Mouse (Mus musculus) liver, postnatal 0 days (tissue): ENCODE data around the gene Mafk. TPM values are rescaled to one million over a fixed set of nuclear protein-coding genes. Genes with fewer than 3 reads are reported as not detected.

ENCODE experiments used
- ATAC-seq: fragments of 200-750 bp; cut with Nextera tagmentation; 2 replicates; pipeline ENCODE4 v1.8.0; 2017; ENCODE audit warnings: mild to moderate bottlenecking, moderate library complexity
- DNase-seq: peaks from one replicate; pipeline ENCODE4 v3.0.0-alpha.2; 2016
- H3K27ac ChIP-seq: fragments of 300-500 bp; sonication (generic); 2 replicates; pipeline ENCODE4 v1.5.1; 2014; ENCODE audit warnings: antibody characterized with exemption, moderate library complexity, mild to moderate bottlenecking, low read depth
- H3K27me3 ChIP-seq: fragments of 300-500 bp; sonication (generic); 2 replicates; pipeline ENCODE4 v1.6.1; 2014; ENCODE audit warnings: low read length, control low read depth, mixed read lengths; ENCODE audit not compliant: insufficient read depth
- H3K36me3 ChIP-seq: fragments of 300-500 bp; sonication (generic); replicated peaks from 2 replicates; pipeline ENCODE4 v1.6.1; 2014; ENCODE audit warnings: mild to moderate bottlenecking, control low read depth, low read length, moderate library complexity, mixed read lengths; ENCODE audit not compliant: insufficient read depth
- H3K4me1 ChIP-seq: fragments of 300-500 bp; sonication (generic); 2 replicates; pipeline ENCODE4 v1.6.1; 2014; ENCODE audit warnings: antibody characterized with exemption, mild to moderate bottlenecking, control low read depth; ENCODE audit not compliant: insufficient read depth
- H3K4me2 ChIP-seq: fragments of 300-500 bp; sonication (generic); 2 replicates; pipeline ENCODE4 v1.6.1; 2014; ENCODE audit warnings: low read depth, mild to moderate bottlenecking, low read length, moderate library complexity, mixed read lengths
- H3K4me3 ChIP-seq: fragments of 300-500 bp; sonication (generic); 2 replicates; pipeline ENCODE4 v1.5.1; 2014; ENCODE audit warnings: low read depth, low read length
- H3K9ac ChIP-seq: fragments of 300-500 bp; sonication (generic); replicated peaks from 2 replicates; pipeline ENCODE4 v1.6.1; 2014; ENCODE audit warnings: mild to moderate bottlenecking, moderate library complexity
- H3K9me3 ChIP-seq: fragments of 300-500 bp; sonication (generic); 2 replicates; pipeline ENCODE4 v1.6.1; 2016; ENCODE audit warnings: mild to moderate bottlenecking, control low read depth, low read length, mixed read lengths
- CTCF ChIP-seq: sonication (generic); IDR thresholded peaks from 2 replicates; pipeline ENCODE4 v1.5.1; 2016; ENCODE audit warnings: antibody characterized with exemption, low read depth
- EP300 ChIP-seq: IDR thresholded peaks from 2 replicates; pipeline ENCODE4 v1.6.1; 2016; ENCODE audit warnings: antibody characterized with exemption, low read depth, mild to moderate bottlenecking
- WGBS: fragments of 180-500 bp; shearing (Covaris S2); extraction: QIAGEN DNeasy Blood & Tissue Kit; methylation state at CpG from one replicate; pipeline ENCODE4 v1.1.7; 2014; ENCODE audit not compliant: insufficient replicate concordance; 5-methylcytosine and 5-hydroxymethylcytosine counted together
- polyA plus RNA-seq: library from polyadenylated mRNA; unstranded; fragments of >200 nt; fragmentation: Nextera tagmentation; extraction: Ambion mirVana; gene quantifications from 2 replicates; pipeline ENCODE4 v1.2.1, GENCODE M21; 2015

Gene Mafk
- polyA plus RNA-seq, 1 experiment from 2014 or later = 19.1 TPM

GRCm38 (mm10) chr5:139813126-139813490 is 21.8 kb downstream of the Mafk start:
- TF ChIP-seq EP300 (no peak), CTCF (no peak)
- peaks cover 14% of the 10 kb centered on the region for H3K4me1 ChIP-seq
- H3K27me3 ChIP-seq = no peaks in the 10 kb centered on the region
- no peaks in the 10 kb centered on the region for H3K36me3 ChIP-seq
- H3K4me2 ChIP-seq = no peak overlapping the region
- 53% methylated on average over 10 of the region's 10 CpGs for WGBS
- H3K4me3 ChIP-seq = no peak overlapping the region
- no peak overlapping the region for H3K27ac ChIP-seq
- ATAC-seq (no peak), DNase-seq (no peak)
- no peak overlapping the region for H3K9ac ChIP-seq
- H3K9me3 ChIP-seq = no peaks in the 10 kb centered on the region

GRCm38 (mm10) chr5:139813963-139814381 is 22.7 kb downstream of the Mafk start:
- H3K9ac ChIP-seq = peak overlapping the region; percentile 8
- TF ChIP-seq CTCF = no peak
- TF ChIP-seq EP300 = no peak
- no peak overlapping the region for H3K27ac ChIP-seq
- H3K4me3 ChIP-seq = peak overlapping the region; percentile 31
- H3K4me2 ChIP-seq = peak overlapping the region; percentile 44
- H3K9me3 ChIP-seq = no peaks in the 10 kb centered on the region
- no peaks in the 10 kb centered on the region for H3K36me3 ChIP-seq
- DNase-seq (peak; percentile 72), ATAC-seq (peak; percentile 84)
- peaks cover 20% of the 10 kb centered on the region for H3K4me1 ChIP-seq
- 28% methylated on average over 13 of the region's 13 CpGs for WGBS
- H3K27me3 ChIP-seq = no peaks in the 10 kb centered on the region

GRCm38 (mm10) chr5:139815964-139816363 is 24.7 kb downstream of the Mafk start:
- no peaks in the 10 kb centered on the region for H3K36me3 ChIP-seq
- H3K27ac ChIP-seq = no peak overlapping the region
- no peak overlapping the region for H3K4me3 ChIP-seq
- H3K27me3 ChIP-seq = no peaks in the 10 kb centered on the region
- TF ChIP-seq EP300 = no peak
- TF ChIP-seq CTCF = no peak
- no peak overlapping the region for H3K4me2 ChIP-seq
- H3K9me3 ChIP-seq = no peaks in the 10 kb centered on the region
- WGBS = 72% methylated on average over 6 of the region's 6 CpGs
- H3K4me1 ChIP-seq = peaks cover 20% of the 10 kb centered on the region
- ATAC-seq = no peak
- DNase-seq = no peak
- H3K9ac ChIP-seq = no peak overlapping the region

- Histone ChIP-seq H3K27ac (no peak overlapping the region), H3K27me3 (no peaks in the 10 kb centered on the region)
These were observed 25.1 kb downstream of the Mafk start for GRCm38 (mm10) chr5:139816445-139816844.

GRCm38 (mm10) chr5:139817292-139817691 is 26.0 kb downstream of the Mafk start:
- TF ChIP-seq EP300 (no peak), CTCF (peak; percentile 92)
- 10% methylated on average over 1 of the region's 1 CpGs for WGBS
- Histone ChIP-seq H3K36me3 (peaks cover 8% of the 10 kb centered on the region), H3K4me3 (no peak overlapping the region), H3K9me3 (no peaks in the 10 kb centered on the region), H3K4me2 (no peak overlapping the region), H3K27me3 (no peaks in the 10 kb centered on the region), H3K4me1 (peaks cover 13% of the 10 kb centered on the region), H3K9ac (no peak overlapping the region), H3K27ac (no peak overlapping the region)
- ATAC-seq (no peak), DNase-seq (no peak)

More at GRCm38 (mm10) chr5:139816445-139816844, 25.1 kb downstream of the Mafk start:
- no peak overlapping the region for H3K4me2 ChIP-seq
- ATAC-seq = no peak
- no peak for TF ChIP-seq EP300
- no peak for TF ChIP-seq CTCF
- no peaks in the 10 kb centered on the region; the same call in 1 of the 2 replicates for H3K36me3 ChIP-seq
- no peak overlapping the region for H3K9ac ChIP-seq
- peaks cover 20% of the 10 kb centered on the region for H3K4me1 ChIP-seq
- DNase-seq = no peak
- no peak overlapping the region for H3K4me3 ChIP-seq
- no peaks in the 10 kb centered on the region for H3K9me3 ChIP-seq

- Histone ChIP-seq H3K27me3 (no peaks in the 10 kb centered on the region), H3K4me2 (no peak overlapping the region), H3K4me3 (no peak overlapping the region), H3K36me3 (peaks cover 13% of the 10 kb centered on the region), H3K9me3 (no peaks in the 10 kb centered on the region), H3K27ac (no peak overlapping the region), H3K9ac (0 out of 2 replicates have a peak overlapping the region, but pooled peaks have one; percentile 21), H3K4me1 (peaks cover 13% of the 10 kb centered on the region)
- ATAC-seq (no peak), DNase-seq (no peak)
- 66% methylated on average over 3 of the region's 3 CpGs for WGBS
- TF ChIP-seq CTCF = no peak
- TF ChIP-seq EP300 = no peak
These were observed 26.7 kb downstream of the Mafk start for GRCm38 (mm10) chr5:139818056-139818455.

- 50% methylated on average over 4 of the region's 4 CpGs for WGBS
- H3K9ac ChIP-seq = no peak overlapping the region
- ATAC-seq = peak; percentile 55
- no peaks in the 10 kb centered on the region for H3K9me3 ChIP-seq
- no peak overlapping the region for H3K4me2 ChIP-seq
- no peak overlapping the region for H3K27ac ChIP-seq
- peaks cover 13% of the 10 kb centered on the region for H3K4me1 ChIP-seq
- H3K27me3 ChIP-seq = no peaks in the 10 kb centered on the region
- TF ChIP-seq EP300 (no peak), CTCF (peak; percentile 92)
- peak; percentile 77 for DNase-seq
- no peak overlapping the region for H3K4me3 ChIP-seq
- H3K36me3 ChIP-seq = peaks cover 21% of the 10 kb centered on the region
These were observed 27.5 kb downstream of the Mafk start for GRCm38 (mm10) chr5:139818801-139819200.
